Mouse (Mus musculus) frontal cortex, adult 2 months (tissue): ENCODE results near the gene Mea1. TPM values are rescaled to one million over a fixed set of nuclear protein-coding genes. Genes with fewer than 3 reads are reported as not detected.
A peak's percentile ranks its signal among the peaks of the same experiment; 100 is the strongest.

ENCODE experiments used
- DNase-seq, 2 experiments: peaks; one replicate each; pipeline ENCODE4 v3.0.0; 2022; ENCODE audit warnings: low spot score in 1 of 2; ENCODE audit errors: extremely low spot score in 1 of 2
- polyA plus RNA-seq: library from polyadenylated mRNA; depleted of rRNA; stranded (reverse); fragments of >200 nt; gene quantifications from 2 replicates; pipeline ENCODE4 v1.2.3, GENCODE M21; 2012

The Mea1 gene
- polyA plus RNA-seq, 1 experiment = 157 TPM

DNA sequence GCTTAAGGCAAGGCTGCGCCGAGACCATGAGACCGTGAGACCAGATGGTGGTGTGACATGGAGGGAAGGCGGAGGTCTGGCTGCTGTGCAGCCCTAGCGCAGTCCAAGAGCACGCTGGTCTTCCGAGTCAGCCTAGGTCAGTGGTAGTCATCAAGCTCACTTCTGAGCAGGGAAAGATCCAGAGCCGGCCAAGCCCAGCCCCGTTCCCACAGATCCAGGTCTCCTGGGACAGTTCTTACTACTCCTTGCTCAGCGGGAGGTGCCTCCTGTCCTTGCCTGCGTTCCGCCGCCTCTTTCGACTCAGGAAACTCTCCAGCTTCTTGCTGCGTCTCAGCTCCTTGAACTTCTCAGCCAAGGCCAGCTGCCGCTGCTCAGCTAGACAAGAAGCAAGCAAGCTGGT, 10.9 kb upstream of the Mea1 start:
- no peak for DNase-seq

DNA sequence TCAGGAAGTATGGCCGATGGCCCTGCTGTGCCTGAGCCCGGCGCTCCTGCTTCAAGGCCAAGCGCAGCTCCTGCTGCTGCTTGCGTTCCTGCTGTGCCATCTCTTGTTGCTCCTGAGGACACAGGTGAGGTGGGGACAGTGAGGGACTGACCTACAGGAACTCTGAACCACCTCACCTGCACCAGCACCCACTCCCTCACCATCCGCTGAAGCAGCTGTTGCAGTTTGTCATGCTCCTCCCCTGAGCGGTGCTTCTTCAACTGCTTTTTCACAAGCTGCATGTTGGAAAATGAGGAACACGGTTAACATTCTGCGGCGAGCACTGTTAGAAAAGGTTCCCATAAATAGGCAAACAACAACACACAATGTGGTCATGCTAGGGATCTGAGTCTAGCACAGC, 8.7 kb upstream of the Mea1 start:
- no peak for DNase-seq

DNA sequence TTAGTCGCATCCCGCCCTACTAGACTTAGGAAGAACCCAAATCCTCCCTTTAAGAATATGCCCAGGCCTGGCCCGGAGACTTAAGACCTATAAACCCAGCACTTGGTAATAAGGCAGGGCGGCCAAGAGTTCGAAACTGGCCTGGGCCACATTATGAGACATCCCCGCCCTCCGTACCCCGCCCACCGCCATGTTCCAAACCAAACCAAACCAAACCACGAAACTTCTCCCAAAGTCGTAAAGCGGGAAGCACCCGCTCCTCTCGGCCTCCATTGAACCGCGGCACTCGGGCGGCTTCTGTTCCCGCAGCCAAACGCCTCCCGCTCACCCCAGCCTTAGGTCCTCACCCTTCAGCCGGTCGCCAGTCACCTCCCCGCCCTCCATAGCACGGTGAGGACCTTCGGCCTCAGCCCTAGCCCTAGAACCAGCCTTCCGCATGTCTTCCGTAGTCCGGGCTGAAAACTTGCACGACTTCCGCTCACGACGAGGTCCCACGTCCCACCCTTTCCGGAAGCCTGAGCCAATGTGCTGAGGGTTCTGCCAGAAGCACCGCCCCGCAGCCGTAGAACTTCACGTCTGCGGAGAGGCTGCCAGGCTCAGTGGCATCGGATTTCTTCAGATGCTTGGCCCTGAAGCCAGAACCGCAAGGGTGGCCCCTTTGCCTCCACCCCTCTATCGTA, 4.6 kb upstream of the Mea1 start, which contains the start of gene Rrp36:
TSS of gene Rrp36 (minus strand) at position 503 of the 680 bp plus-strand sequence.
- peak; percentile 85 to 92 for DNase-seq

DNA sequence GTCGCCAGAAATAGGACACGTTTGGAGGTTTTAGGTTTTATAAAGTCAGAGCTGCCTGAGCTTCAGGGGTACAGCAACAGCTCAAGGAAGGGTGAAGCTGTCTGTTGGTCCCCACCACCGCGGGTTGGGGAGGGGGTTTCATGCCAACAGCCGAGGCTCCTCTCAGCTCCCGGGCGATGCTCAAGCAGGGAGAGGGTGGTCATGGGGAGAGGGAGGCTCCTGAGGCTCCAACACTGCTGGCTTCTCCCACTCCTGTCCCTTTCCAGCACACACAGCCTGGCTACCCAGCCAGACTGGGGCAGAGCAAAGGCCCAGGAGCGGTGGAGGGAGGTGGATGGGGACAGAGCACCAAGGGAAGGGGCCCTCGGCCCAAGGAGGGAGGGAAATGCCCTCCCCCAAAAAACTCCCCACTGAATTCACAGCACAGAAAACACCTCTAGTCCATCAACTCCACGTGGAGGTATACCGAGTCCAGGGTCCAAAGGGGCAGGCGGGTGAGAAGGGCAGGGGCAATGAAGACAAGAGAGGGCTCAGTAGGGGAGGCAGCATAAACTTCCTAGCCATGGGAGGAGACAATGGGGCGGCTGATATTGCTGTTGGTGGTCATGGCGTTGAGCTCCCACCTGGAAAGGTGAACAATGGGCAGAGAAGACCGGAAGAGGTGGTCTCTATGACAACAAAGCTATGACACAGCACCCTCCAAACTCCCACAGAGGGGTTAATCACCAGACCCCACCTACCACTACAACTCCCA, 3.9 kb upstream of the Mea1 start:
- no peak for DNase-seq

DNA sequence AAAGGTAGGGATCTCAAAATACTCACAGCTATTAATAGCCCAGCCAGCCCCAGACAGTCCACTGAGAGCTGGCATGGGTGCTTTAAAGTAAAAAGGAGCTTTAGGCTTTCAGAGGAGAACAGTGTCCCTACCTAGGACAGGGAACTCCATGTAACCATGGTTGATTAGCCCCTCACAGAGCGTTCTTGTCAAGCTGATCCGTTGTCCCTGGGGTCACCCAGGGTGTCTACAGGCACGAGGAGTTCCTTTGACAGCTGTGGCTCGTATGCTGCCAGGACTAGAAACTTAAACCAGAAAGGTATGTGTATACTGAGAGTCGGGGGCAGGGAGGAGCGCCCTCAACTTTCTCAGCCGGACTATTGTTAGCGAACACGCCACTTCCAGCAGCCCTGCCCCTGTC, 318 bp downstream of the Mea1 start:
- no peak for DNase-seq

DNA sequence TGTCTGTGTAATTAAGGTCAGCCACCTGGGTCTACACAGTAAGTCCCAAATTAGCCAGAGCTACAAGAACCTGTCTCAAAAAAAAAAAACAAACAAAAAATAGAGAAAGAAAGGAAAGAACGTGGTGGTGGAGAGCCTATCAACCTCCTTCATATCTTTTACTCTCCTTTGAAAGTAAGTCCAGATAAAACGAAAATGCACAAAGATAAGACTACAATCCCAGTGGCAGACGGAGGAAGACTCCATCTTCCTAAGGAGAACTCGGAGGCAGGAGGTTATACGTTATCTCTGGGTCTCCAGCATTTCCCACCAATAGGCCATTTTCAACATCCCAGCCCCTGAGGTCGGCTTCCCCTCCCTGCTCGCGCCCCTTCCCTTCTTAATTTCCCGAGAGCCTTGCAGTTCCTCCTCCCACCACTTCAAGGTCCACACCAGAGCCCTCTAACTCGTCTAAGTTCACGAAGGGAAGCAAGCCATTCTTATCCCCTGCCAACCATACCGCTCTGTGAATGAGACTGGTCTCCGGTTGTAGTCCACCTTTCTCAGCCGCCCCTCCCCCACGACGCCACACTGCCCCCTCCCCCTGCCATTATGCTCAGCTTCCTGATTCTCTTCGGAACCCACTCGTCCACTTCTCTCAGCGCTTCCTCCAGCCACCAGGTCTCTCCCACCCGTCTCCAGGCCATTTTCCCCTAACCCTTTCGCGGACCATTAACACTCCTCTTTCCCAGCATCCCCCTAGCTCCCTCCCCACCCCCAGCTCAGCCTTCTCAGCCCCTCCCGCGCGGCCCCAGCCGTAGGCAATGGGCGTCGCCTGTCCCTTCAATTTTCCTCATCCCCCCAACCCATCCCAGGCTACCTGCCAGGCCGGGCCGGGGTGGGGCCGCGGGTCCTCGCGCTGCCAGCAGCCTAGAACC, 1.5 kb downstream of the Mea1 start:
- peak in 1 of 2 experiments; percentile 40 for DNase-seq

DNA sequence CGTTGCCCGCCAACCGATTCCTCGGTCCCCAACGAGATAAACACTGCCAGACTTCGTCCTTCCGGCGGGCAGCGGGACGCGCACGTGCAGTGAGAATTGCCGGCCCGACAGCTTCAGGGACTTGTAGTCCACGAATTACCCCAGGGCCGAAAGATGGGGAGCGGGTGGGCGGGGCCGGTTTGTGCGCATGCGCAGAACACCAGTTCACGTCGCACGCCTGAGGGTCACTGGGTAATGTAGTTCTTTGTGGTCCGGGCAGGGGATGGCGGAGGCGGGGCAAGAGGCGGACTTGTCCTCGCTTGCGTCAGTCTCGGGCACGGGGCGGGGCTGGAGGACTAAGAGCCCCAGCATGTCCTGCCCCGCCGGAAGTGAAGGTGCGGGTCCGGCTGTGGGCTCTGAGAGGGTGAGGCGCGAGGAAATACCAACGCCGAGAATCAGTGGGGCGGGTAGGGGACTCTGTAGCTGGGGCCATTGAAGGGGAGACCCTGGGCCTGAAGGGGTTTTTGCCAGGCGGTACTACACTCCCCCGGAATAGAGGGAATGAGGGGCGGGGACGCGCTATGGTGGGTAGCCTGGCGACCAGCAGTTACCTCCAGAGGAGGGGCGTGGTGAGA, 2.3 kb downstream of the Mea1 start, which contains the start of gene Klhdc3:
TSS of gene Klhdc3 (minus strand) at position 155 of the 614 bp plus-strand sequence.
- DNase-seq = peak; percentile 95 to 97

DNA sequence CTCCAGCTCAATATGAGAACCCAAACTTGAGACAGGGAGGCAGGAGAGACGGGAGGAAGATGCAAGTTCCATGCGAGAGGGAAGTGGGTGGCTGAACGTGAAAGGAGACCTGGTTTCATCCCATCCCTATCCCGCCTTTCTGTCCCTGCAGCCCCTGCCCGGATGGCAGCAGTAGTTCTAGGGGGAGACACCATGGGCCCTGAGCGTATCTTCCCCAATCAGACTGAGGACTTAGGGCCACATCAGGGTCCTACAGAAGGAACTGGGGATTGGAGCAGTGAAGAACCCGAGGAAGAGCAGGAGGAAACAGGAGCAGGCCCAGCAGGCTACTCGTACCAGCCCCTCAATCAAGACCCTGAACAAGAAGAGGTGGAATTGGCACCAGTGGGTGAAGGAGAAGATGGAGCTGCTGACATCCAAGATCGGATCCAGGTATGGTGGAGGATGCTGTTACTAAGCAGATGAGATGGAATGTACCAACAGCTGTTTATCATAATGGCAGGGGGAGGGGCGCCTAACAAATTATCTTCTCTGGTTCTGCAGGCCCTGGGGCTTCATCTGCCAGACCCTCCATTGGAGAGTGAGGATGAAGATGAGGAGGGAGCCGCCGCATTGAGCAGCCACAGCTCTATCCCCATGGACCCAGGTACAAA, 3.0 kb downstream of the Mea1 start:
- DNase-seq = no peak

DNA sequence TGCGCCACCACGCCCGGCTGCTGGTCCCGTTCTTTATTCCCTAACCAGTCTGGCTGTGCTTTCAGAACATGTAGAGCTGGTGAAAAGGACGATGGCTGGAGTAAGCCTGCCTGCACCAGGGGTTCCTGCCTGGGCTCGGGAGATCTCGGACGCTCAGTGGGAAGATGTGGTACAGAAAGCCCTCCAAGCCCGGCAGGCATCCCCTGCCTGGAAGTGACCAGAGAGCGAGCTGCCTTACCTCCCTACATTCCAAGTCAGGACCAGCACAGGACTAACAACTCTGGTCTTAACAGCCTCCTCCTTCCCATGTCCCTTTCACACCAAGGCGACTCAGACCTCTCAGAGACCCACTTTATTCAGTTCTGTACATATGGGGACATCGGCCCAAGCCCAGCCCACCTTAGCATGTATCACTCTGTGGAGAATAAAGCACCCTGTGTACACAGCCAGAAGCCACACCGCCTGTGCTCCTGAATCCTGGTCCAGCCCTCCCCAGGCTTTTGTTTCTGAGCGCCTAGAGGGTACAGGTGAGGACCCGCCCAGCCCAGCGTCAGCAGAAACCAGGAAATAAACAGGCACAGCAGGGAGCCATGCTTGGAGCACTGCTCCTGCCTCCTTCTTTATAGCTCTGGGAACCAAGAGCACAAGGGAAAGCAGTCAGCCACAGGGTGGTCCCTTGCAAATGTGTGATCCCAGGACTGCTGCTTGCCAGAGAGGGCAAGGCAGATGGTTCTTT, 4.2 kb downstream of the Mea1 start:
- DNase-seq = no peak

DNA sequence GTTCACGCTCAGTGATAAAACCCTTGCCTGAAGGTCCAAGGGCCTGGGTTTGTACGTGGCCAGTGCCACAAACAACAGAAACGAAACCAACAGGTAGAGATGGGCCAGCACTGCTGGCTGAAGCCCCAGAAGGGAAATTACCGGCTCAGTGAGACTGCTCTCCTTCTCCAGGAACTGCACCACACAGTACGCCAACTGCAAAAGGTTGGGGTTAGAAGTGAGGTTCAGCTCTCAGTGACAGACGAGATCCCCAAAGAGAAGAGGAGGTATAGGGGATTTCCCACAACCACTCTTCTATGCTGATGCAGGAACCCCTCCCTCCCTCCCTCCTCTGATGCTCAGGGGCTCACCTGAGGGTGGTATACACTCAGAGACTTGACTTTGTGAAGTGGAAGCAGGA, 7.3 kb downstream of the Mea1 start:
- DNase-seq = no peak

DNA sequence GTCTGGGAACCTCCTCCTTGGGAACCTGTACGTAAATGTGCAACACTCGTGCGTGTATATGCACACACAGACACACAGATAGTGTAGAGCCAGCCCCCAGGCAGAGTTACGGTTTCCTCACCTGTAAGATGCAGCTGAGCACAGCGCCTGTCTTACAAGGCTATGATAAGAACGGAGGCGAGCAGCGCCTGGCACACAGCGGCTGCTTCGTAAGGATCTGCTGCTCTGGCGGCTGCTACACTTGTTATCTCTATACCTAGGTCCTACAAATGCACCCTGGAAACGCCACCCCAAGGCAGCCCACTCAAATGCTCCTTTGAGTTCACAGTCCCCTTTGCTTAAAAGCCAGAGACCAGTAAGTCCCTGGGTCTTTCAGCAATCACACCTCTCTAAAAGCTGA, 12.1 kb downstream of the Mea1 start:
- DNase-seq = no peak

DNA sequence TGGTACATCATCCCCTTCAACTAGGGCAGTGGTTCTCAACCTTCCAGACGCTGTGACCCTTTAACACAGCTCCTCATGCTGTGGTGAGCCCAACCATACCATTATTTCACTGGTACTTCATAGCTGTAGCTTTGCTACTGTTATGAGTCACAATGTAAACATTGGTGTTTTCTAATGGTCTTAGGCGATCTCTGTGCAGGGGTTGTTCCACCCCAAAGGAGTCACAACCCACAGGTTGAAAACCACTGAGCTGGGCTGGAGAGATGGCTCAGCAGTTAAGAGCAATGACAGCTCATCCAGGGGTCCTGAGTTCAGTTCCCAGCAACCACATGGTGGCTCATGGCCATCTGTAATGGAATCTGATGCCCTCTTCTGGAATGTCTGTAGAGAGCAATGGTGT, 12.8 kb downstream of the Mea1 start:
- no peak for DNase-seq

DNA sequence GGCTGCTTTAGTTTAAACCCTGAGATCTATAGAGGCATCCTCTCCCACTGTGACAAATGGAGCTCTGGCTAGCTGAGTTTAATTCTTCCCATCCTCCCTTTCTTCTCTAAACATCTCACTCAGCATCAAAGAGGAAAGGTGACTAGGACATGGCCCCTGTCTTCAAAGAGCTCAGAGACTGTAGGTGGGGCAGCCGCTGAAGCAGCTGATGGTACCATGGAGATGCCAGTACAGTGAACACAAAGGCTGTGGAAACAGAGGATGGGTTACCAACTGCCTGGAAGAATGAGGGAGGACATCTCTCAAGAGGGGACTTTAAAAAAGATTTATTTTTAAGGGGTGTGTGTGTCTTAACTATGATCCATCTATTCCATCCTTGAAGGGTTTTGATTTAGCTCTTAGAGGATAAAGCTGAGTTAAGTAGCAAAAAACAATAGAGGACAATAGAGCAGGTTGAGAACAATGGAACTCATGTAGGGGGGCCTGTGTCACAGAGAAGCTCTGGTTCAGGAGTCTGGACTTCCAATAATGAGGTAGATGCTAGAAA, 16.0 kb downstream of the Mea1 start:
- no peak for DNase-seq

DNA sequence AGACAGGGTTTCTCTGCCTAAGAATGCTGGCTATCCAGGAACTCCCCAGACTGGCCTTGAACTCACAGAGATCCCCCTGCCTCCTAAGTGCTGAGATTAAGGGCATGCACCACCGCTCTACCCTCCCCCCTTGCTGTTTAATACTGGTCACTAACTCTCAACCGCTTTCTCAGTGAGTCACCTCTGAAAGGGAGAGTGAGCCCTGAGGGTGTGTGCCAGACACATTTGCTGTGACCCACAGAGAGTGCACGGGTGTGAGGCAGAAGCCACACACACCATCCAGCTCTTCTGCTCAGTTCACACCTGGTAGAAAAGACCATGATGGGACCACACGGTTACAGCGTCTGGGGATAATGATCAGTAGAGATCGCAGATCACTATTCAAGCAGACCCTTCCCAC, 19.9 kb downstream of the Mea1 start:
- DNase-seq = no peak

DNA sequence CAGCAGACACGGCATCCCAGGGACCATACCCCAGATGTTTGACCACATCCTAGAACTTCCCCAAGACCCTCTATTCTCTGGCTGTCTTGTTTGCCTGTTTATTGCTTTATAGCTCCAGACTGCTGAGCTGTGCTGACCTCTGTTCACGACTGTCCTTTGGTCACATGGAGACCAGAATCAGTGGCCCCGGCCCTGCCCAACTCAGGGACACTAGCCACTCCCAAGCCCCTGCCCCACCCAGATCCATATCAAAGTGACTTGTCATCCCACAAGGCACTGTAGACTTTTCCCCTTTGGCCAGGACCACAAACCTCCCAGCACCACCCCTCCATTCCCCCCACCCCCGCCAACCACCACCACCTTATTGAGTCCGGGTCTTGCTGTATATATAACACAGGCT, 20.7 kb downstream of the Mea1 start:
- DNase-seq = no peak

DNA sequence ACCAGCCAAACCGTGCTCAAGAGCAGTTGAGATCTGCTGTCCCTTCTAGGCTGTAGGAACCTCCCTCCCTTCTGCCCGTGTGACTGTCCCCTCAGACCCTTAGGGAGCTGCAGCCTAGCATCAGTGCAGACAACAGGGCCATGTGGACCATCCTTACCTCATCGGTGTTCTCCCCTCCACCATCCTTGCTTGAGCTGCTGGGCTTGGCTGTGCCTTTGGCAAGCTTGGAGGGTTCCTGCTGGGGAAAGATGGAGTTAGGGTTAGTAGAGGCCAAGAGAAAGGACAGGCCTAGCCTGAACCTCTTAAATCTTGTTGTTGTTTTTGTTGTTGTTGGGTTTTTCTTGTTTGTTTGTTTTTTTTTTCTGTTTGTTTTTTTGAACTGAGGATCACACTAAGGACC, 21.3 kb downstream of the Mea1 start:
- DNase-seq = no peak

DNA sequence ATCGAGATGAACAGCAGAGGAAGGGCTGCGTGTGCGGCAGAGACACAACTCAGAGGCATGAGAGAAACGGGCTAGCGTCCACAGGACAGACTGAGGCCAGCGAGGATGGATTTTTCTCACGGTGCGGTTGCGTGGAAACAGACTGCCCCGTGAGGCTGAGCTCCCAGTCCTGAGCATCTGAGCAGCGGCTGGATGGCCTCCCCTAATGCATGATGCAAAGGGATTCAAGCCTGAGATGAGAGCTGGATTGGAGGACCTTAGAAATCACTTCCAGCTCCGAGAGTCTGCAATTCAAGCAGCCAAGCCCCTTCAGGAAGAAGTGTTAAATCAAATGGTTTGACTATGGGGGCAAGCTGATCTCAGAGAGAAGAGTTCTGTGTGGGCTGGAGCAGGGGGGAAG, 22.9 kb downstream of the Mea1 start:
- DNase-seq = peak in 1 of 2 experiments; percentile 32

DNA sequence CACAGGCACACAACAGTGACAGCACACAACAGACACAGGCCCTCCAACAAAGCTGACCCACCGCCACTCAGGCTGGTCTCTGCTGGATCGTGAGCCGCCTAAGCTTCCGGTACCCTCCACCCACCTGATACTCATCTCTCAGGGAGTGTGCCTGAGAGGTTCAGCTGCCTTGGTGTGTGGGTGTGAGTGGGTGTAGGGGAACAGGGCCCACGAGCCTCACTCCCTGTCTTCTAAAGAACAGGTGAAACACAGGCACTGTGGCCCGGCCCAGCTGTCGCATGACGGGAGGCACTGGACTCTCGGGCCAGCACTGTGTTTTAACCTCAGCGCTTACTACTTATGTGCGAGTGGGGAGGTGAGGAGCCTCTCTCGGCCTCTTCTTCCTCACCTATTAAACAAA, 23.5 kb downstream of the Mea1 start:
- no peak for DNase-seq

DNA sequence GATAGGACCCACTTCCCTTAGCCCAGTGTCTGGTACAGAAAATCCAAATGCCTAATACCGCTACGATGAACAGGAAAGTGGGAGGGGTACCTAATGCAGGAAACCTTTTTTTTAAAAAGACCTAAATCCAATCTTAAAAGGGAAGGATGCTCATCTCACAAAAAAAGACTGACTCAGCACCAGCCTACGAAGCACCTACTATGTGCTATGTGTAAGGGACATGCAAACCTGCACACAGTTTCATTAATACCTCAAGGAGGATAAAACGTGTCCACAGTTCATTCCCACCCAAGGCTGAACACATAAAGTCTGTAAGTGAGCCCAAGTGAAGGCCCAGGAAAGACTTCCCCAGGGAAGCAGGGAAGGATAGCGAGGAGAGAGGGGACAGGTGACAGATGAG, 23.9 kb downstream of the Mea1 start:
- DNase-seq = no peak
